8 mouse cellular contexts compared by ENCODE assay signal in the genomic region with DNA sequence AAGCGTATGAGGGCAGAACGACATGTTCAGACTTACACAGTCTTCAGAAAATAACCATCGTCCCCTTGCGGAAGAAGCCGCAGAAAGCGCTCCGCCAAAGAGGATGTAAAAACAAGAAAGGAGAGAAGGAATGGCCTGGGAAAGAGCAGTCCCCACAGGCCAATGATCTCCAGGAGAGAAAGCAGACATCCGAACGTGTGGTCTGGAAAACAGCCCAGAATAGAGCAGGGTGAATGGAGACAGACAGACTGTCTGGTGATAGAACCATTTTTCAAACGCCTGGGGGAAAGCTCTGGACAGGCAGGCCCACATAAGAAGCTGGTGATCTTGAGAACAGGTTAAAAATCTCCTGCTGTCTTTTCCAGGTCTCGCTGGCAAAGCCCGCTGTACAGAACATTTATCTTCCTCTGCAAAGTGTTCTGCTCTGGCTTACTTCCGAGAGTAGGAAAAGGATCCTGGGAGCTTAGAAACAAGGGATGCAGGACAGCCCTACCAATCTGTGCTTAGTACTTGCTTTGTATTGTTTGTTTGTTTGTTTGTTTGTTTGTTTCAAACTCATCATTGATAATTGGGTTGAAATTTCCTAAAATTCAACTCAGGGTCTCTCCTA.
DNase-seq lines count a peak whose midpoint lies in the region; ATAC-seq lines count a peak whose summit lies in the region.

No protein-coding gene starts in this region.

- H3K4me3 ChIP-seq in lung, embryonic 15.5 days = peak overlapping the region; percentile 19
- no peak overlapping the region for H3K4me3 ChIP-seq in neural tube, embryonic 13.5 days
- no peak overlapping the region for H3K4me3 ChIP-seq in midbrain, embryonic 14.5 days (replicated peaks; ENCODE audit: low read depth, low read length)
- H3K4me3 ChIP-seq in midbrain, embryonic 11.5 days (ENCODE audit: low read depth, low read length) = no peak overlapping the region

- peaks cover 3% of the 10 kb centered on the region; the same call in 1 of the 2 replicates for H3K9me3 ChIP-seq in lung, embryonic 15.5 days
- peaks cover 6% of the 10 kb centered on the region; the same call in 1 of the 2 replicates for H3K9me3 ChIP-seq in neural tube, embryonic 13.5 days
- H3K9me3 ChIP-seq in midbrain, embryonic 14.5 days (ENCODE audit: control insufficient read depth, low read length) = no peaks in the 10 kb centered on the region; the same call in 1 of the 2 replicates
- H3K9me3 ChIP-seq in midbrain, embryonic 11.5 days (ENCODE audit: control insufficient read depth, low read length) = no peaks in the 10 kb centered on the region; the same call in 1 of the 2 replicates

- no peak overlapping the region for H3K9ac ChIP-seq in lung, embryonic 15.5 days
- no peak overlapping the region for H3K9ac ChIP-seq in neural tube, embryonic 13.5 days
- no peak overlapping the region for H3K9ac ChIP-seq in midbrain, embryonic 14.5 days (replicated peaks; ENCODE audit: low read length)
- no peak overlapping the region for H3K9ac ChIP-seq in midbrain, embryonic 11.5 days (ENCODE audit: low read length)

- H3K27ac ChIP-seq in lung, embryonic 15.5 days = peak overlapping the region; percentile 27
- no peak overlapping the region for H3K27ac ChIP-seq in neural tube, embryonic 13.5 days (replicated peaks)
- H3K27ac ChIP-seq in midbrain, embryonic 14.5 days (replicated peaks; ENCODE audit: low read depth, low read length) = no peak overlapping the region
- no peak overlapping the region for H3K27ac ChIP-seq in midbrain, embryonic 11.5 days (ENCODE audit: low read depth, low read length)

- peaks cover 9% of the 10 kb centered on the region; the same call in 1 of the 2 replicates for H3K4me1 ChIP-seq in lung, embryonic 15.5 days
- 0 out of 2 replicates have a peak, but pooled peaks cover 5% of the 10 kb centered on the region for H3K4me1 ChIP-seq in neural tube, embryonic 13.5 days (replicated peaks)
- no peaks in the 10 kb centered on the region for H3K4me1 ChIP-seq in midbrain, embryonic 14.5 days (ENCODE audit: control insufficient read depth, insufficient read depth, low read length)
- no peaks in the 10 kb centered on the region for H3K4me1 ChIP-seq in midbrain, embryonic 11.5 days (ENCODE audit: control insufficient read depth, insufficient read depth, low read length)

- peak overlapping the region; percentile 22 for H3K4me2 ChIP-seq in lung, embryonic 15.5 days
- H3K4me2 ChIP-seq in neural tube, embryonic 13.5 days = no peak overlapping the region; the same call in 1 of the 2 replicates
- H3K4me2 ChIP-seq in midbrain, embryonic 14.5 days (ENCODE audit: low read length) = no peak overlapping the region
- H3K4me2 ChIP-seq in midbrain, embryonic 11.5 days = no peak overlapping the region

- no peaks in the 10 kb centered on the region for H3K27me3 ChIP-seq in lung, embryonic 15.5 days
- H3K27me3 ChIP-seq in neural tube, embryonic 13.5 days = no peaks in the 10 kb centered on the region
- no peaks in the 10 kb centered on the region for H3K27me3 ChIP-seq in midbrain, embryonic 14.5 days (ENCODE audit: control insufficient read depth, insufficient read depth, low read length)
- no peaks in the 10 kb centered on the region for H3K27me3 ChIP-seq in midbrain, embryonic 11.5 days (ENCODE audit: control insufficient read depth, insufficient read depth, low read length)

- H3K36me3 ChIP-seq in lung, embryonic 15.5 days = no peaks in the 10 kb centered on the region
- H3K36me3 ChIP-seq in neural tube, embryonic 13.5 days = no peaks in the 10 kb centered on the region
- no peaks in the 10 kb centered on the region for H3K36me3 ChIP-seq in midbrain, embryonic 14.5 days (ENCODE audit: control insufficient read depth, insufficient read depth, low read length)
- no peaks in the 10 kb centered on the region for H3K36me3 ChIP-seq in midbrain, embryonic 11.5 days (ENCODE audit: control insufficient read depth, insufficient read depth, low read length)

- DNase-seq in embryo, embryonic 11 days = peak; percentile 3
- no peak for DNase-seq in embryo, embryonic 10 days (ENCODE audit: low spot score)
- DNase-seq in lung, postnatal 25 days (ENCODE audit: low spot score) = no peak
- DNase-seq in gastrocnemius, postnatal 14 days = peak; percentile 5
- no peak for DNase-seq in midbrain, embryonic 14.5 days
- no peak for DNase-seq in midbrain, embryonic 11.5 days (ENCODE audit: low spot score, missing footprints)

- intact Hi-C loops in gastrocnemius, postnatal 14 days (cut with DNase I; ENCODE audit: low total_unique reads) = no loop called here

- peak; percentile 79; the same call in 1 of the 2 replicates for ATAC-seq in lung, embryonic 15.5 days (ENCODE audit: borderline replicate concordance, extremely low read depth, low FRiP score, low TSS enrichment)
- peak; percentile 36; the same call in 1 of the 2 replicates for ATAC-seq in neural tube, embryonic 13.5 days (ENCODE audit: low read depth)
- no peak for ATAC-seq in midbrain, embryonic 14.5 days (ENCODE audit: low FRiP score, low TSS enrichment)
- ATAC-seq in midbrain, embryonic 11.5 days (ENCODE audit: low FRiP score) = no peak

- WGBS in lung, embryonic 15.5 days = 42% methylated on average over 13 of the region's 13 CpGs
- 69% methylated on average over 13 of the region's 13 CpGs for WGBS in neural tube, embryonic 13.5 days
- 85% methylated on average over 13 of the region's 13 CpGs for WGBS in midbrain, embryonic 14.5 days
- 87% methylated on average over 13 of the region's 13 CpGs for WGBS in midbrain, embryonic 11.5 days

Comparison
In these comparisons a context has a peak if more than half of its experiments do, and no peak if none do; other contexts are left out.
1. DNase-seq: peak in embryo, embryonic 11 days (single experiment) and gastrocnemius, postnatal 14 days (single experiment); none in embryo, embryonic 10 days (single experiment), lung, postnatal 25 days (single experiment), midbrain, embryonic 14.5 days (single experiment) and midbrain, embryonic 11.5 days (single experiment).
2. ATAC-seq: peak in lung, embryonic 15.5 days (single experiment) and neural tube, embryonic 13.5 days (single experiment); none in midbrain, embryonic 14.5 days (single experiment) and midbrain, embryonic 11.5 days (single experiment).